In genomic region chr2:31458989-31459936, GRCm38 (mm10) we compare ENCODE assay signal across 7 mouse cellular contexts. TPM values are rescaled to one million over a fixed set of nuclear protein-coding genes. Genes with fewer than 3 reads are reported as not detected.
DNase-seq lines count a peak whose midpoint lies in the region; ATAC-seq and TF ChIP-seq lines count a peak whose summit lies in the region.

No protein-coding gene starts in this region.

- WGBS in forebrain, embryonic 13.5 days: 48% methylated on average over 15 of the region's 16 CpGs
- 31% methylated on average over 16 of the region's 16 CpGs for whole genome bisulfite sequencing in limb, embryonic 15.5 days
- WGBS in stomach, postnatal 0 days: 35% methylated on average over 16 of the region's 16 CpGs
- WGBS in lung, adult 2 months: 40% methylated on average over 16 of the region's 16 CpGs

- no peak overlapping the region for H3K27ac ChIP-seq in forebrain, embryonic 13.5 days
- no peak overlapping the region for H3K27ac ChIP-seq in limb, embryonic 15.5 days
- H3K27ac ChIP-seq in stomach, postnatal 0 days (replicated peaks): peak overlapping the region; percentile 70

- DNase-seq in testis, postnatal 14 days (ENCODE audit: low spot score): peak; percentile 6
- DNase-seq in testis, postnatal 10 days (ENCODE audit: low spot score): no peak
- DNase-seq in stomach, postnatal 0 days (ENCODE audit: low spot score): peak; percentile 69
- DNase-seq in cerebellum, adult 11 months: no peak
- DNase-seq in lung, adult 2 months: no peak

- no peak for TF ChIP-seq POLR2A in lung, adult 2 months (IDR thresholded peaks at IDR 0.05; ENCODE audit: borderline replicate concordance, extremely low read depth, low read depth, low read length)

- H3K9me3 ChIP-seq in forebrain, embryonic 13.5 days (replicated peaks): no peaks in the 10 kb centered on the region
- H3K9me3 ChIP-seq in limb, embryonic 15.5 days: no peaks in the 10 kb centered on the region
- H3K9me3 ChIP-seq in stomach, postnatal 0 days (ENCODE audit: control insufficient read depth, low read length): no peaks in the 10 kb centered on the region

- H3K4me3 ChIP-seq in forebrain, embryonic 13.5 days: no peak overlapping the region
- 0 out of 2 replicates have a peak overlapping the region, but pooled peaks have one; percentile 45 for H3K4me3 ChIP-seq in limb, embryonic 15.5 days
- peak overlapping the region; percentile 33; the same call in 1 of the 2 replicates for H3K4me3 ChIP-seq in stomach, postnatal 0 days (ENCODE audit: low read depth, low read length)
- H3K4me3 ChIP-seq in lung, adult 2 months (replicated peaks; ENCODE audit: extremely low read depth, low read depth, low read length): no peak overlapping the region

- no peak for TF ChIP-seq EP300 in stomach, postnatal 0 days (optimal IDR thresholded peaks at IDR 0.05)

- H3K36me3 ChIP-seq in forebrain, embryonic 13.5 days (ENCODE audit: poor library complexity, severe bottlenecking): no peaks in the 10 kb centered on the region
- no peaks in the 10 kb centered on the region for H3K36me3 ChIP-seq in limb, embryonic 15.5 days
- no peaks in the 10 kb centered on the region for H3K36me3 ChIP-seq in stomach, postnatal 0 days (ENCODE audit: control insufficient read depth, insufficient read depth, low read length)

- H3K4me2 ChIP-seq in forebrain, embryonic 13.5 days: peak overlapping the region; percentile 74
- H3K4me2 ChIP-seq in limb, embryonic 15.5 days: peak overlapping the region; percentile 87
- H3K4me2 ChIP-seq in stomach, postnatal 0 days (replicated peaks; ENCODE audit: low read depth): peak overlapping the region; percentile 60

- peak; percentile 24; the same call in 1 of the 2 replicates for TF ChIP-seq CTCF in stomach, postnatal 0 days (IDR thresholded peaks at IDR 0.05; ENCODE audit: low read depth)
- no peak for TF ChIP-seq CTCF in lung, adult 2 months (IDR thresholded peaks at IDR 0.05; ENCODE audit: insufficient read depth, low read length)

- H3K9ac ChIP-seq in forebrain, embryonic 13.5 days: 0 out of 2 replicates have a peak overlapping the region, but pooled peaks have one; percentile 62
- no peak overlapping the region for H3K9ac ChIP-seq in limb, embryonic 15.5 days
- H3K9ac ChIP-seq in stomach, postnatal 0 days (ENCODE audit: low read length): no peak overlapping the region

- ATAC-seq in forebrain, embryonic 13.5 days: no peak
- peak; percentile 53; the same call in 1 of the 2 replicates for ATAC-seq in limb, embryonic 15.5 days (ENCODE audit: insufficient number of reproducible peaks, low FRiP score, low TSS enrichment, low read depth)
- peak; percentile 73 for ATAC-seq in stomach, postnatal 0 days (ENCODE audit: low FRiP score, low TSS enrichment)

- H3K27me3 ChIP-seq in forebrain, embryonic 13.5 days: peaks cover 78% of the 10 kb centered on the region
- peaks cover 38% of the 10 kb centered on the region for H3K27me3 ChIP-seq in limb, embryonic 15.5 days
- no peaks in the 10 kb centered on the region for H3K27me3 ChIP-seq in stomach, postnatal 0 days (ENCODE audit: control insufficient read depth, insufficient read depth, low read length)

- H3K4me1 ChIP-seq in forebrain, embryonic 13.5 days: peaks cover 19% of the 10 kb centered on the region
- peaks cover 24% of the 10 kb centered on the region for H3K4me1 ChIP-seq in limb, embryonic 15.5 days
- peaks cover 2% of the 10 kb centered on the region; the same call in 1 of the 2 replicates for H3K4me1 ChIP-seq in stomach, postnatal 0 days (replicated peaks; ENCODE audit: control insufficient read depth, insufficient read depth)
- H3K4me1 ChIP-seq in lung, adult 2 months (ENCODE audit: control insufficient read depth, insufficient read depth, low read length): peaks cover 5% of the 10 kb centered on the region

RNA-seq across cellular contexts. Expression of gene Ass1, which starts 10.7 kb away (rescaled TPM):
- polyA plus RNA-seq in forebrain, embryonic 13.5 days (2015; fragmentation: Nextera tagmentation; extraction: Ambion mirVana): 5.6 and 5.9 TPM in 2 replicates
- polyA plus RNA-seq in limb, embryonic 15.5 days (2015; fragmentation: Nextera tagmentation; extraction: Ambion mirVana): 44.1 and 45.8 TPM in 2 replicates
- 34.3 and 35.4 TPM in 2 replicates for polyA plus RNA-seq in stomach, postnatal 0 days (2015; fragmentation: Nextera tagmentation; extraction: Ambion mirVana)
- 14.3 and 18.2 TPM in 2 replicates for polyA plus RNA-seq in lung, adult 2 months (2012; rRNA removed)

Comparison
In these comparisons a context has a peak if more than half of its experiments do, and no peak if none do; other contexts are left out.
1. DNase-seq: peak in testis, postnatal 14 days (single experiment) and stomach, postnatal 0 days (single experiment); none in testis, postnatal 10 days (single experiment), cerebellum, adult 11 months (single experiment) and lung, adult 2 months (single experiment).
2. H3K4me3 ChIP-seq: peak in limb, embryonic 15.5 days (single experiment) and stomach, postnatal 0 days (single experiment); none in forebrain, embryonic 13.5 days (single experiment) and lung, adult 2 months (single experiment).
3. Peak in every context shown above with its lines, with median percentiles within 50 percentile points of each other: H3K4me2 ChIP-seq.